Mouse (Mus musculus): ENCODE measurements around the gene Mecom.
"Not testable (repeated sequence)": the region's sequence is repeated elsewhere in the genome, so short reads cannot be mapped to it uniquely, and the experiment has no call there.

Mecom gene

GRCm38 (mm10) chr3:30535821-30536220, 12.0 kb downstream of the Mecom start:
- Histone ChIP-seq H3K9me3 (ENCODE audit: low read length) (peaks cover 17% of the 10 kb centered on the region), H3K4me3 (replicated peaks; ENCODE audit: low read length) (no peak overlapping the region; the same call in 1 of the 2 replicates), H3K36me3 (ENCODE audit: insufficient read depth, low read length) (no peaks in the 10 kb centered on the region), H3K4me1 (replicated peaks; ENCODE audit: low read depth, low read length) (peaks cover 8% of the 10 kb centered on the region), H3K27me3 (ENCODE audit: insufficient read depth, low read length) (no peaks in the 10 kb centered on the region)
- TF ChIP-seq CTCF (conservative IDR thresholded peaks at IDR 0.05; ENCODE audit: low read length) (no peak), NANOG (IDR thresholded peaks at IDR 0.05; ENCODE audit: borderline replicate concordance, low read length) (no peak)

GRCm38 (mm10) chr3:30520751-30521150, 27.1 kb downstream of the Mecom start:
- peak; percentile 44 for TF ChIP-seq CTCF (conservative IDR thresholded peaks at IDR 0.05; ENCODE audit: low read length)
- Histone ChIP-seq H3K27me3 (ENCODE audit: insufficient read depth, low read length) (peaks cover 16% of the 10 kb centered on the region), H3K4me1 (replicated peaks; ENCODE audit: low read depth, low read length) (peaks cover 21% of the 10 kb centered on the region)
- not testable (repeated sequence) for H3K9me3 ChIP-seq (ENCODE audit: low read length); H3K36me3 ChIP-seq (ENCODE audit: insufficient read depth, low read length); H3K4me3 ChIP-seq (replicated peaks; ENCODE audit: low read length)

DNA sequence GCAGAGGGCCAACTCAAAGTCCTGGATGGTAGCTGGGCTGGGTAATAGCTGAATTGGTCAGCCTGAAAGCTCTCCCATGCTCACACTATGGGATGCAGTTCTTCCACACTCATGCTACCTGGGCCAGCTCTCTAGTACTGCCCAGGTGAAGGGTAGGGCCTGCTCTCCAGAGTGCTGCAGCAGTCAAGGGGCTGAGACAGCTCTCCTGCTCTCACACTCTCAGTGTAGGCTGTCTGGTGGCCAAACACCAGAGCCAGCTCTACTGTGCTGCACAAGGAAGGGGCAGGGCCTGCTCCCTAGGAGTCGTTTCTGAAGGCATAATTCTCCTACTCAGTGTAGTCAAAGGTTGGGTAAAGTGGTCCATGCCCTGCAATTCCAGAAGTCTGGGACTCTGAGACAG, 28.4 kb downstream of the Mecom start:
- Histone ChIP-seq H3K4me3 (replicated peaks; ENCODE audit: low read length) (no peak overlapping the region), H3K36me3 (ENCODE audit: insufficient read depth, low read length) (no peaks in the 10 kb centered on the region), H3K4me1 (replicated peaks; ENCODE audit: low read depth, low read length) (peaks cover 32% of the 10 kb centered on the region), H3K27me3 (ENCODE audit: insufficient read depth, low read length) (peaks cover 29% of the 10 kb centered on the region), H3K9me3 (ENCODE audit: low read length) (no peaks in the 10 kb centered on the region)
- TF ChIP-seq POU5F1 (IDR thresholded peaks at IDR 0.05; ENCODE audit: borderline replicate concordance, low read length) (no peak), CTCF (conservative IDR thresholded peaks at IDR 0.05; ENCODE audit: low read length) (no peak), NANOG (IDR thresholded peaks at IDR 0.05; ENCODE audit: borderline replicate concordance, low read length) (no peak)

- no peak for TF ChIP-seq CTCF (conservative IDR thresholded peaks at IDR 0.05; ENCODE audit: low read length)
- TF ChIP-seq POU5F1 (IDR thresholded peaks at IDR 0.05; ENCODE audit: borderline replicate concordance, low read length) = no peak
- TF ChIP-seq NANOG (IDR thresholded peaks at IDR 0.05; ENCODE audit: borderline replicate concordance, low read length) = no peak
- peak overlapping the region; percentile 75 for H3K4me3 ChIP-seq (replicated peaks; ENCODE audit: low read length)
- H3K4me1 ChIP-seq (replicated peaks; ENCODE audit: low read depth, low read length) = peaks cover 62% of the 10 kb centered on the region
- H3K36me3 ChIP-seq (ENCODE audit: insufficient read depth, low read length) = no peaks in the 10 kb centered on the region
- H3K9me3 ChIP-seq (ENCODE audit: low read length) = no peaks in the 10 kb centered on the region
- H3K27me3 ChIP-seq (ENCODE audit: insufficient read depth, low read length) = peaks cover 65% of the 10 kb centered on the region
Observed at GRCm38 (mm10) chr3:30515795-30516170, 32.0 kb downstream of the Mecom start.

DNA sequence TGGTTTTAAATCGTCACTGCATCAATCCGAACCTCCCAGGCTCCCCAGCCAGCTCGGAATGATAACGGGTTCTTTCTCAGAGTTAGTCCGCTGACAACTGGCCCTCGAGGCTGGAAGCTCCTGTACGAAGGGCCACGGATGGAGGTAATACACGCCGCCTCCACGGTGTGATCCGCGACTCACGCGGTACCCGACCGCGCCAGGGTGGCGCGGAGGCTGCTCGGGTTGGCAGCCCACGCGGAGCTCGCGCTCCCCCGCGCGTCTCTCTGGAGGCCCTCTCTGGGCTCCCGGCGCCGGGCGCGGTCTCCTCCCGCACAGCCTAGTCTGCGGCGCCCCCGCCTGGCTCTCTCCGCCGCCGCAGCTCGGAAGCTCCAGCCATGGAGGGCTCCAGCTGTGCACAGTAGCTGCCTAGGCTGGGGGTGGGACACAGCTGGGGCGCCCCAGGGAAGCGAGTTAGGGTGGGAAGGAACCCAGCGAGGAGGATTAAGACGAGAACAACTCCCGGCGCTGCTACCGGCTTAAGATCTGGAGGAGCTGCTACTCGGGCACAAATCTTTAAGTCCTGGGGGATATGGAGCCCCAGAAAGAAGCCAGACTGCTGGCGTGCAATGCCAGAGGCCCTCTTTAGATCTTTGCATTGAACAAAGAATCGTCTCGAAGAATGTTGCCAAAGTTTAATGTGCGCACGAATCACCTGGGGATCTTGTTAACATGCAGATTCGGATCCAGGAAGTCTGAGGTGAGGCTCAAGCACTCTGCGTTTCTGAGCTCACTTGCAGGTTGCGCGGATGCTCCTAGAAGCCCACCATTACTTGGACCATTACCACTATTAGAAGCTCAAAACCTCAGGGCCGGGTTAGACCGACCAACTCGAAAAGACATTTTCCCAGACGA, 32.7 kb downstream of the Mecom start:
- H3K9me3 ChIP-seq (ENCODE audit: low read length) = no peaks in the 10 kb centered on the region
- peaks cover 65% of the 10 kb centered on the region for H3K4me1 ChIP-seq (replicated peaks; ENCODE audit: low read depth, low read length)
- TF ChIP-seq POU5F1 (IDR thresholded peaks at IDR 0.05; ENCODE audit: borderline replicate concordance, low read length) (no peak), NANOG (IDR thresholded peaks at IDR 0.05; ENCODE audit: borderline replicate concordance, low read length) (no peak), CTCF (conservative IDR thresholded peaks at IDR 0.05; ENCODE audit: low read length) (no peak)
- H3K4me3 ChIP-seq (replicated peaks; ENCODE audit: low read length) = peak overlapping the region; percentile 75
- no peaks in the 10 kb centered on the region for H3K36me3 ChIP-seq (ENCODE audit: insufficient read depth, low read length)
- peaks cover 71% of the 10 kb centered on the region for H3K27me3 ChIP-seq (ENCODE audit: insufficient read depth, low read length)

DNA sequence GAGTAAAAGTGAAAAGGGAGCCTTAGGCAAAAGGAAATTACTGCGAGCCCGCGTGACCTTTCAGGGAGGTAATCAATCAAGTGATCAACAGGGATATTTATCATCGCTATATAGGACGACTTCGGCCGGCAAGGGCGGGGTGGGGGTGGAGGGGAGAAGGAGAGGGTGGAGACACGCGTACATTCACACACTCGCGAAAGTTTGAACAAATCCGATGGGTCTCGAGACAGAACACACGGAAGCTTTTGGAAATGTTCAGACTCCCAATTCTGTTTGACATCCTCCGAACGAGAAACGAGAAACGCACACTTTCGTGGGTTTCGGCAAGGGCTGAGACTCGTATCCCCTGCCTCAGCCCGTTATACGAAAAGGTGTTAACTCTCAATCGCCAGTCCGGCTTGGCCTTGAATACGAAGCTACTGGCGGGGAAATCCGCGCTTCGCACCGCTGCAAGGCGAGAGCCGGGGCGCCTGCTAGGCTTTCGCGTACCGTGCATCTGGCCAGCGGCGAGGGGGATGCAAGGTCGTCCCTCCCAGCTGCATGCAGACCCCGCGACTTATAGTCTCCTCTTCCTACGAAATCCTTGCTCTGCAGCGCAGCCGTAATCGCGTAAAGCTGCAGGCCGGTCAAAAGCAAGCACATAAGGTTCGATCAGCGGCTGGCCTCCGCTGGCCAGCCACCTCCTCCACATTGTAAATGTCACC, 33.6 kb downstream of the Mecom start:
- peaks cover 81% of the 10 kb centered on the region for H3K27me3 ChIP-seq (ENCODE audit: insufficient read depth, low read length)
- peaks cover 62% of the 10 kb centered on the region for H3K4me1 ChIP-seq (replicated peaks; ENCODE audit: low read depth, low read length)
- peak overlapping the region; percentile 75 for H3K4me3 ChIP-seq (replicated peaks; ENCODE audit: low read length)
- H3K9me3 ChIP-seq (ENCODE audit: low read length) = no peaks in the 10 kb centered on the region
- TF ChIP-seq CTCF (conservative IDR thresholded peaks at IDR 0.05; ENCODE audit: low read length) (no peak), NANOG (IDR thresholded peaks at IDR 0.05; ENCODE audit: borderline replicate concordance, low read length) (no peak), POU5F1 (IDR thresholded peaks at IDR 0.05; ENCODE audit: borderline replicate concordance, low read length) (no peak)
- H3K36me3 ChIP-seq (ENCODE audit: insufficient read depth, low read length) = no peaks in the 10 kb centered on the region

DNA sequence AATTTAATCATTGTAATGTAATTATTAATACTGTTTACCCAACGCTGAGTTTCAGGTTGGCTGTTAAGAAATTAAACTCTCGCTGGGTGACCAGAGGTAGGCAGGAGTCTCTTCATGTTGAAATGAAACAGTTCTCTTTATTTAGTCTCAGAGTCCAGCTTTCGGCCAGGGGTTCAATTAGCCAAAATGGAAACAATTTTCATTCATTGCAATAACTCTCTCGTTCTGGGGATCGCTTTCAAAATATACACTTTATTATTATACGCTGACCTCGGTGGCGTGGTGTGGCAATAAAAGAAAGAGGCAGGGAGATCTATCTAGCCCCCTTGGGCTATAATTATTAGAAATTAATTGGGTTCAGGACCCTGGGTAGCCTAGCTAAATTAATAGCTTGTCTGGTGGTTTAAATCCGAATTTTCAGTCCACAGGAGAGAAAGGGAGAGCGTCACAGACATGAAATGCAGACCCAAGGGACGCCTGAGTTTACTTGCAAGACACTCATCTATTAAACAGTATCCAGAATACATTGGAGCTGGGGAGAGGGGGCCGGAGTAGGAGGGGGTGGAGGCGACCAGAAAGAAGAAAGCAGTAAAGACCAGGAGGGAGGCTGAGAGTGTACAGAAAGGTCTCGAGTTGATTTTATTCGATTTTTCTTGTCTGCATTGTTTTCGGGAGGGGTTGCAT, 34.4 kb downstream of the Mecom start:
- TF ChIP-seq CTCF (conservative IDR thresholded peaks at IDR 0.05; ENCODE audit: low read length) (no peak), POU5F1 (IDR thresholded peaks at IDR 0.05; ENCODE audit: borderline replicate concordance, low read length) (no peak), NANOG (IDR thresholded peaks at IDR 0.05; ENCODE audit: borderline replicate concordance, low read length) (no peak)
- Histone ChIP-seq H3K4me1 (replicated peaks; ENCODE audit: low read depth, low read length) (peaks cover 60% of the 10 kb centered on the region), H3K36me3 (ENCODE audit: insufficient read depth, low read length) (no peaks in the 10 kb centered on the region), H3K4me3 (replicated peaks; ENCODE audit: low read length) (peak overlapping the region; percentile 75), H3K27me3 (ENCODE audit: insufficient read depth, low read length) (peaks cover 83% of the 10 kb centered on the region), H3K9me3 (ENCODE audit: low read length) (no peaks in the 10 kb centered on the region)

DNA sequence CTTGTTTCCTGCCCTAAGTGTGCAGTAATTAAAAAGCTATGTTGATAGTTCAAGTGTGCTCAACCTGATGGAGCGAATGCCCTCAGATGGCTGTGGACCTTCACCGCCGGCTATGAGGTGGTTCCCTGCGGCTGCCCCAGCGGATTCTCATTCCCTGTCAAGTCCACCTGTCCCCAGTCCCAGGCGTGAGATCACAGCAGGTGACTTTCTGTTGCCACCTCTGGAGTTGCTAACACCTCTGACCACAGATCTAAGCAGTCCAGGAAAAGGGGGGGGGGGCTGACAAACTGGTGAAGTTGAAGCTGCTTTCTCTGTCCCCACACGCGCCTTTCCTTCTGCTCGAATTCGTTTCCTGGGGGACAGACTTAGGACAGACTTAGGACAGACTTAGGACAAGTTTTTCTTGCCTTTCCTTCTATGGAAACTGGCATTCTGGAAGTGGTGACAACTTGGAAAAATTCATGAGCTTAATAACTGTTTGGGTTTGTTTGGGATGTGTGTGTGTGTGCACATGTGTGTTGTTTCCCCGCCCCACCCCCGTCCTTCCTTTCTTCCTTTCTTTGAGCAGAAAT, 35.3 kb downstream of the Mecom start:
- H3K27me3 ChIP-seq (ENCODE audit: insufficient read depth, low read length) = peaks cover 85% of the 10 kb centered on the region
- H3K36me3 ChIP-seq (ENCODE audit: insufficient read depth, low read length) = no peaks in the 10 kb centered on the region
- H3K4me3 ChIP-seq (replicated peaks; ENCODE audit: low read length) = no peak overlapping the region
- no peaks in the 10 kb centered on the region for H3K9me3 ChIP-seq (ENCODE audit: low read length)
- H3K4me1 ChIP-seq (replicated peaks; ENCODE audit: low read depth, low read length) = peaks cover 66% of the 10 kb centered on the region
- TF ChIP-seq POU5F1 (IDR thresholded peaks at IDR 0.05; ENCODE audit: borderline replicate concordance, low read length) = no peak
- TF ChIP-seq NANOG (IDR thresholded peaks at IDR 0.05; ENCODE audit: borderline replicate concordance, low read length) = no peak
- TF ChIP-seq CTCF (conservative IDR thresholded peaks at IDR 0.05; ENCODE audit: low read length) = no peak

Data from E14TG2a.4 (cell line).